Mouse (Mus musculus): ENCODE results near the gene Scd4. TPM values are rescaled to one million over a fixed set of nuclear protein-coding genes. Genes with fewer than 3 reads are reported as not detected.
A peak's percentile ranks its signal among the peaks of the same experiment; 100 is the strongest.
"Not testable (repeated sequence)": the region's sequence is repeated elsewhere in the genome, so short reads cannot be mapped to it uniquely, and the experiment has no call there.

Scd4 gene
- polyA plus RNA-seq, 1 experiment from 2014 or later, result not detected

- ATAC-seq (replicated peaks; ENCODE audit: insufficient number of reproducible peaks, low FRiP score, low TSS enrichment, low read depth), result no peak
- Histone ChIP-seq H3K27ac (replicated peaks; ENCODE audit: low read depth, low read length) (no peak overlapping the region), H3K4me1 (ENCODE audit: control insufficient read depth, insufficient read depth, low read length) (no peaks in the 10 kb centered on the region), H3K4me2 (ENCODE audit: low read depth, low read length) (no peak overlapping the region), H3K9ac (replicated peaks; ENCODE audit: low read length) (no peak overlapping the region), H3K4me3 (ENCODE audit: low read depth, low read length) (no peak overlapping the region), H3K9me3 (replicated peaks; ENCODE audit: control insufficient read depth, low read length) (no peaks in the 10 kb centered on the region), H3K27me3 (ENCODE audit: control insufficient read depth, insufficient read depth, low read length) (no peaks in the 10 kb centered on the region), H3K36me3 (replicated peaks; ENCODE audit: control insufficient read depth, insufficient read depth, low read depth, low read length) (no peaks in the 10 kb centered on the region)
- DNase-seq (ENCODE audit: low spot score), result no peak
- 66% methylated on average over 8 of the region's 8 CpGs for WGBS
These were observed 25.8 kb downstream of the Scd4 start for GRCm38 (mm10) chr19:44358700-44359099.

DNA sequence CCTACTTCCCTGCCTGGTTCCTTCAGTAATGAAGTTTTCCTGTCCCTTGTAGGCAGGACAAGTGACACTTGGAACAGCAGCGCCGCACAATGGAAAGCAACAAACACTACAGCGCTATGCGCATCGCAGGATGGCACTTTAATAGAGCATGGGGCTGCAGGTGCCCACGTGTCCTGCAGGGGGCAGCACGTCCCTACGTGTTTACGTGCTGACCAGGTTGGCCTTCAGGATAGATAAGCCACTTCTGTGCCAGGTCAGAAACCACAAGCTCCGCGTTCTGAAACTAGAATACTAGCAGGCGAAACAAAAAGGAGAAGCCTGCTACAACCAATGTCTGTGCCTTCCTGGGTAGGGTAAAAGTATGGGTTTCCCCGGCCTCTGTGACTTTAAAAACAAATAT lies 30.6 kb downstream of the Scd4 start:
- 18% methylated on average over 13 of the region's 13 CpGs for WGBS
- no peaks in the 10 kb centered on the region for H3K36me3 ChIP-seq (replicated peaks; ENCODE audit: control insufficient read depth, insufficient read depth, low read depth, low read length)
- H3K27me3 ChIP-seq (ENCODE audit: control insufficient read depth, insufficient read depth, low read length), result no peaks in the 10 kb centered on the region

GRCm38 (mm10) chr19:44364029-44364428 lies 31.1 kb downstream of the Scd4 start:
- DNase-seq (ENCODE audit: low spot score) (no peak), ATAC-seq (replicated peaks; ENCODE audit: insufficient number of reproducible peaks, low FRiP score, low TSS enrichment, low read depth) (no peak)
- Histone ChIP-seq H3K4me3 (ENCODE audit: low read depth, low read length) (no peak overlapping the region), H3K27ac (replicated peaks; ENCODE audit: low read depth, low read length) (no peak overlapping the region), H3K9ac (replicated peaks; ENCODE audit: low read length) (no peak overlapping the region), H3K9me3 (replicated peaks; ENCODE audit: control insufficient read depth, low read length) (no peaks in the 10 kb centered on the region), H3K27me3 (ENCODE audit: control insufficient read depth, insufficient read depth, low read length) (no peaks in the 10 kb centered on the region), H3K4me1 (ENCODE audit: control insufficient read depth, insufficient read depth, low read length) (no peaks in the 10 kb centered on the region), H3K4me2 (ENCODE audit: low read depth, low read length) (no peak overlapping the region), H3K36me3 (replicated peaks; ENCODE audit: control insufficient read depth, insufficient read depth, low read depth, low read length) (no peaks in the 10 kb centered on the region)
- WGBS, result 84% methylated on average over 8 of the region's 8 CpGs

More for the DNA sequence above, 30.6 kb downstream of the Scd4 start:
- H3K4me1 ChIP-seq (ENCODE audit: control insufficient read depth, insufficient read depth, low read length), result no peaks in the 10 kb centered on the region
- no peak overlapping the region for H3K4me2 ChIP-seq (ENCODE audit: low read depth, low read length)
- no peak overlapping the region for H3K9ac ChIP-seq (replicated peaks; ENCODE audit: low read length)
- no peak overlapping the region for H3K27ac ChIP-seq (replicated peaks; ENCODE audit: low read depth, low read length)
- DNase-seq (ENCODE audit: low spot score), result peak; percentile 81
- ATAC-seq (replicated peaks; ENCODE audit: insufficient number of reproducible peaks, low FRiP score, low TSS enrichment, low read depth), result no peak
- H3K4me3 ChIP-seq (ENCODE audit: low read depth, low read length), result no peak overlapping the region
- H3K9me3 ChIP-seq (replicated peaks; ENCODE audit: control insufficient read depth, low read length), result no peaks in the 10 kb centered on the region

DNA sequence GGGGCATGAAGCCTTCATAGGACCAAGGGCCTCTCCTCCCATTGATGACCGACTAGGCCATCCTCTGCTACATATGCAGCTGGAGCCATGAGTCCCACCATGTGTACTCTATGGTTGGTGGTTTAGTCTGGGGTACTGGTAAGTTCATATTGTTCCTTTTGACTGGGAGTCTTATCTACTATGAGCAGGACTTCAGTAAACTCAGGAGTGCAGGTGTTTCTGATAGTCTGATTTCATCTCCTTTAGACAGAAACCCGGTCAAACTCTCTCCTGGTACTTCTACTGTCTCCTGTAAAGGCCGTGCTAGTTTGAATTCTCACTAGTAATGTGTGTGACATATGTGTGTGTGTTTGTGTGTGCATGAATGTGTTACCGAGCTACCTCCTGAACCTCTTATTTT lies 32.8 kb downstream of the Scd4 start:
- Histone ChIP-seq H3K9me3 (replicated peaks; ENCODE audit: control insufficient read depth, low read length) (no peaks in the 10 kb centered on the region), H3K4me3 (ENCODE audit: low read depth, low read length) (no peak overlapping the region), H3K9ac (replicated peaks; ENCODE audit: low read length) (no peak overlapping the region), H3K36me3 (replicated peaks; ENCODE audit: control insufficient read depth, insufficient read depth, low read depth, low read length) (no peaks in the 10 kb centered on the region), H3K4me1 (ENCODE audit: control insufficient read depth, insufficient read depth, low read length) (no peaks in the 10 kb centered on the region), H3K27ac (replicated peaks; ENCODE audit: low read depth, low read length) (no peak overlapping the region), H3K27me3 (ENCODE audit: control insufficient read depth, insufficient read depth, low read length) (no peaks in the 10 kb centered on the region), H3K4me2 (ENCODE audit: low read depth, low read length) (no peak overlapping the region)
- ATAC-seq (replicated peaks; ENCODE audit: insufficient number of reproducible peaks, low FRiP score, low TSS enrichment, low read depth), result no peak
- WGBS, result 87% methylated on average over 4 of the region's 4 CpGs
- no peak for DNase-seq (ENCODE audit: low spot score)

- ATAC-seq (replicated peaks; ENCODE audit: insufficient number of reproducible peaks, low FRiP score, low TSS enrichment, low read depth); H3K4me3 ChIP-seq (ENCODE audit: low read depth, low read length); H3K4me2 ChIP-seq (ENCODE audit: low read depth, low read length); H3K4me1 ChIP-seq (ENCODE audit: control insufficient read depth, insufficient read depth, low read length); H3K36me3 ChIP-seq (replicated peaks; ENCODE audit: control insufficient read depth, insufficient read depth, low read depth, low read length); H3K27me3 ChIP-seq (ENCODE audit: control insufficient read depth, insufficient read depth, low read length); H3K27ac ChIP-seq (replicated peaks; ENCODE audit: low read depth, low read length); DNase-seq (ENCODE audit: low spot score); H3K9ac ChIP-seq (replicated peaks; ENCODE audit: low read length); H3K9me3 ChIP-seq (replicated peaks; ENCODE audit: control insufficient read depth, low read length): not testable (repeated sequence)
- 83% methylated on average over 10 of the region's 10 CpGs for WGBS
These were observed 34.2 kb downstream of the Scd4 start for GRCm38 (mm10) chr19:44367076-44367475.

- no peak overlapping the region for H3K4me2 ChIP-seq (ENCODE audit: low read depth, low read length)
- H3K27me3 ChIP-seq (ENCODE audit: control insufficient read depth, insufficient read depth, low read length), result no peaks in the 10 kb centered on the region
- DNase-seq (ENCODE audit: low spot score) (no peak), ATAC-seq (replicated peaks; ENCODE audit: insufficient number of reproducible peaks, low FRiP score, low TSS enrichment, low read depth) (no peak)
- H3K9me3 ChIP-seq (replicated peaks; ENCODE audit: control insufficient read depth, low read length), result no peaks in the 10 kb centered on the region
- H3K4me3 ChIP-seq (ENCODE audit: low read depth, low read length), result no peak overlapping the region
- H3K9ac ChIP-seq (replicated peaks; ENCODE audit: low read length), result no peak overlapping the region
- H3K36me3 ChIP-seq (replicated peaks; ENCODE audit: control insufficient read depth, insufficient read depth, low read depth, low read length), result no peaks in the 10 kb centered on the region
- 70% methylated on average over 8 of the region's 8 CpGs for WGBS
- no peaks in the 10 kb centered on the region for H3K4me1 ChIP-seq (ENCODE audit: control insufficient read depth, insufficient read depth, low read length)
- no peak overlapping the region for H3K27ac ChIP-seq (replicated peaks; ENCODE audit: low read depth, low read length)
These were observed 36.5 kb downstream of the Scd4 start for GRCm38 (mm10) chr19:44369371-44369770.

DNA sequence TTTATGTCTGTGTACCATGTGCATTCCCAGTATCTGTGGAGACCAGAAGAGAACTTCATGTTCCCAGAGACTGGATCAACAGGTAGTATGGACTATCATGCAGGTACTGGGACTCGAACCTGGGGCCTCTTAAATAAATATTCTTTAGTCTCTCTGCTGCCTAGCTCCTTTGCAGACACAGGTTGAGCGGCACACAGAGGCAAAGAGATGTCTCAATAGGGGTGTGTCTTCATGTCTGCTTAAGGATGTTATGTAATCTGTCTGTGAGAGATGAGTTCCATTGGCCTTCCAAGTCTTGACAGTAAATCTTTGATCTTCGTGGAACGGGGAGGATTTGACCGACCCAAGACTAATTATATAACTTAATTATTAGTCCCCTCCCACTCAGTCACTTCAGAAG lies 37.3 kb downstream of the Scd4 start:
- Histone ChIP-seq H3K4me2 (ENCODE audit: low read depth, low read length) (no peak overlapping the region), H3K36me3 (replicated peaks; ENCODE audit: control insufficient read depth, insufficient read depth, low read depth, low read length) (no peaks in the 10 kb centered on the region), H3K4me1 (ENCODE audit: control insufficient read depth, insufficient read depth, low read length) (no peaks in the 10 kb centered on the region), H3K27ac (replicated peaks; ENCODE audit: low read depth, low read length) (no peak overlapping the region), H3K4me3 (ENCODE audit: low read depth, low read length) (no peak overlapping the region), H3K9me3 (replicated peaks; ENCODE audit: control insufficient read depth, low read length) (no peaks in the 10 kb centered on the region), H3K9ac (replicated peaks; ENCODE audit: low read length) (no peak overlapping the region), H3K27me3 (ENCODE audit: control insufficient read depth, insufficient read depth, low read length) (no peaks in the 10 kb centered on the region)
- WGBS, result 69% methylated on average over 5 of the region's 5 CpGs
- DNase-seq (ENCODE audit: low spot score) (no peak), ATAC-seq (replicated peaks; ENCODE audit: insufficient number of reproducible peaks, low FRiP score, low TSS enrichment, low read depth) (no peak)

GRCm38 (mm10) chr19:44372969-44373368 lies 40.1 kb downstream of the Scd4 start:
- DNase-seq (ENCODE audit: low spot score) (peak; percentile 87), ATAC-seq (replicated peaks; ENCODE audit: insufficient number of reproducible peaks, low FRiP score, low TSS enrichment, low read depth) (peak; percentile 87; the same call in 1 of the 2 replicates)
- H3K9ac ChIP-seq (replicated peaks; ENCODE audit: low read length), result no peak overlapping the region
- H3K36me3 ChIP-seq (replicated peaks; ENCODE audit: control insufficient read depth, insufficient read depth, low read depth, low read length), result no peaks in the 10 kb centered on the region
- H3K4me3 ChIP-seq (ENCODE audit: low read depth, low read length), result no peak overlapping the region
- no peaks in the 10 kb centered on the region for H3K9me3 ChIP-seq (replicated peaks; ENCODE audit: control insufficient read depth, low read length)
- H3K27me3 ChIP-seq (ENCODE audit: control insufficient read depth, insufficient read depth, low read length), result no peaks in the 10 kb centered on the region
- WGBS, result 20% methylated on average over 6 of the region's 6 CpGs
- no peaks in the 10 kb centered on the region for H3K4me1 ChIP-seq (ENCODE audit: control insufficient read depth, insufficient read depth, low read length)
- H3K4me2 ChIP-seq (ENCODE audit: low read depth, low read length), result no peak overlapping the region
- H3K27ac ChIP-seq (replicated peaks; ENCODE audit: low read depth, low read length), result no peak overlapping the region
